Mouse (Mus musculus): Measurements from ENCODE around the gene Adat1. TPM values are rescaled to one million over a fixed set of nuclear protein-coding genes. Genes with fewer than 3 reads are reported as not detected.

The Adat1 gene
- total RNA-seq, 2 experiments from 2014 or later: 1.9 to 2.2 TPM

- no peak for DNase-seq
These were observed 23.6 kb downstream of the Adat1 start for GRCm38 (mm10) chr8:111968541-111968940.

GRCm38 (mm10) chr8:111967246-111967870 is 24.7 kb downstream of the Adat1 start:
- no peak for DNase-seq

- DNase-seq: peak in 1 of 2 experiments; percentile 13
These were observed 27.1 kb downstream of the Adat1 start for GRCm38 (mm10) chr8:111964849-111965561.

- DNase-seq: no peak
These were observed 27.8 kb downstream of the Adat1 start for GRCm38 (mm10) chr8:111964351-111964750.

GRCm38 (mm10) chr8:111963546-111963945 is 28.6 kb downstream of the Adat1 start:
- no peak for DNase-seq

- no peak for DNase-seq
These were observed 29.0 kb downstream of the Adat1 start for GRCm38 (mm10) chr8:111963091-111963490.

GRCm38 (mm10) chr8:111962589-111962988 is 29.5 kb downstream of the Adat1 start:
- DNase-seq: peak in 1 of 2 experiments; percentile 11

- DNase-seq: no peak
These were observed 30.8 kb downstream of the Adat1 start for GRCm38 (mm10) chr8:111961330-111961729.

- no peak for DNase-seq
These were observed 31.3 kb downstream of the Adat1 start for GRCm38 (mm10) chr8:111960591-111961321.

- DNase-seq: no peak
These were observed 34.9 kb downstream of the Adat1 start for GRCm38 (mm10) chr8:111957231-111957630.

- no peak for DNase-seq
These were observed 36.2 kb downstream of the Adat1 start for GRCm38 (mm10) chr8:111955879-111956278.

GRCm38 (mm10) chr8:111954844-111955594 is 37.1 kb downstream of the Adat1 start:
- DNase-seq: peak; percentile 15 to 22

- DNase-seq: no peak
These were observed 40.2 kb downstream of the Adat1 start for GRCm38 (mm10) chr8:111951936-111952335.

- DNase-seq: no peak
These were observed 40.8 kb downstream of the Adat1 start for GRCm38 (mm10) chr8:111951317-111951716.

- no peak for DNase-seq
These were observed 41.3 kb downstream of the Adat1 start for GRCm38 (mm10) chr8:111950846-111951245.

GRCm38 (mm10) chr8:111947954-111948353 is 44.1 kb downstream of the Adat1 start:
- no peak for DNase-seq

- DNase-seq: no peak
These were observed 45.0 kb downstream of the Adat1 start for GRCm38 (mm10) chr8:111947144-111947543.

GRCm38 (mm10) chr8:111943544-111943943 is 48.6 kb downstream of the Adat1 start:
- DNase-seq: no peak

GRCm38 (mm10) chr8:111941101-111941454 is 51.0 kb downstream of the Adat1 start:
- peak in 1 of 2 experiments; percentile 34 for DNase-seq

GRCm38 (mm10) chr8:111940171-111941100 is 51.7 kb downstream of the Adat1 start, which contains the start of gene Gabarapl2:
Gene Gabarapl2, plus strand, starts transcription at chr8:111940703.
- peak; percentile 98 to 99 for DNase-seq

- DNase-seq: peak; percentile 52 to 58
These were observed 52.5 kb downstream of the Adat1 start for GRCm38 (mm10) chr8:111939516-111940142.
